Mouse (Mus musculus) G1E-ER4 (cell line): Measurements from ENCODE around the gene Gpx3. TPM values are rescaled to one million over a fixed set of nuclear protein-coding genes. Genes with fewer than 3 reads are reported as not detected.

ENCODE experiments used
- GATA1 ChIP-seq: IDR thresholded peaks from one replicate; pipeline ENCODE4 v1.8.0; 2012; ENCODE audit warnings: low read length, inconsistent platforms
- polyA plus RNA-seq: library from polyadenylated mRNA; stranded (reverse); fragments of >175 nt; gene quantifications from 2 replicates; pipeline ENCODE4 v1.2.3, GENCODE M21; 2012

The Gpx3 gene
- polyA plus RNA-seq, 1 experiment, result not detected

DNA sequence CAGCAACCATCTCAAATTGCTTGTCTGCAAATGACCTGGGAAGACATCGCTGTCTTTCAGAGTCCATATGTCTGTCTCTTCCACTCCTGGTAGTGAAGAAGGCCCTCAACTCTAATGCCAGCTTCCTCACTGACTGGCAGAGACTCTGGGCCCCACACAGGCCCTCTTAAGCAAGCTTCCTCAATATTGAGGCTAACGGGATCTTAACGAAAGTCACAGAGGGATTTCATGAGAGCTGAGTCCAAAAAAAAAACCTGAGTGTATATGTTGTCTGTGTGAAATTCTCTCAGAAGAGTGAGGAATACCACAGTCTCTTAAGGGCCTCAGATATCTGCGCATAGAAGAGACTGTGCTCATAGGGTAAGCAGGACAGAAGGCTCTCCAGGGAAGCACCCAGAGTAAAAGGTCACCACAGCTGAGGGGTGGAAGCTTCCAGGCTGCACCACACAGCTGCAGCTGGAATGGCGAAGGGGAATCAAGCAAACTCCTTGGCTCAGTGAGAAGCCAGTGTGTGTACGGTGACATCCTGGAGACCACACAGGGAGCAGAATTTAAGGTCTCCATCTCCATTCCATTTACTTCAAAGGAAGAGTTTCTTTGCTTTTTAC lies 18.8 kb downstream of the Gpx3 start:
- TF ChIP-seq GATA1, result no peak

GRCm38 (mm10) chr11:54921798-54922197 lies 19.5 kb downstream of the Gpx3 start:
- TF ChIP-seq GATA1, result no peak

DNA sequence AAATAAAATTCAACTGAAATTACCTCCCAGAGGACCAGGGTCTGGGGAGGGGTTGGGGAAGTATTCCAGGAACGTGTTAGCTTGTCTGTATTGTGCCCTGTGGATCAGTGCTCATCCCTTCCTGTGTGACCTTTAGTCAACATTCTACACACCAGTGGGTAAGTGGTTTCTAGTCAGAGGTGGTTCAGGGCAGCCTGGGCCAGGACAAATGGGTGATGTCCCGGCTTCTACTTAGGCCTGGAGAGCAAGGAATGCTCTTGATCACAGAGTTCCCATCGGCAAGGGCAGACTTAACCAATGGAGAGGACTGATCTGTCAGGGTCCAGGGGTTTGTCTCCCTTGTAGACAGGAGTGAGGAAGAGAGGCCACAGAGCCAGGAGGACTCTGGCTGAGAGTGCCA lies 20.2 kb downstream of the Gpx3 start:
- no peak for TF ChIP-seq GATA1

DNA sequence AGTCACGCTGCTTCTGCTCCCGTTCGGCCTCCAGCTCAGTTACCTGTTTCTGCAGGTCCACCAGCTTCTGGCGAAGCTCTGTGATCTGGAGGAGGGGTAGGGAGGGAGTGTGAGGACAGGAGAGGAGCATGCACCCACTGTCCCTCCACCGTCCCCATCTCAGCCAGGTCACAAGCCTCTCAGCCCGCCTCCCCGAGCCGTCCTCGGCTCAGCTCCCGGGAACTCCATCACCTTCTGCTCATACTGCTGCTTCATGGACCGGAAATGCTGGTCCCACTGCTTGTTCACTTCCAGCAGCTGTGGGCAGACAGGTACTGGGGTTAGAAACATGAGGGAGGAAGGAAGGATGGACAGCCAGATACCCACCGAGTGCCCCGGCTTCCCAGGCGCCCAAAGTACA lies 21.9 kb downstream of the Gpx3 start:
- TF ChIP-seq GATA1, result no peak

DNA sequence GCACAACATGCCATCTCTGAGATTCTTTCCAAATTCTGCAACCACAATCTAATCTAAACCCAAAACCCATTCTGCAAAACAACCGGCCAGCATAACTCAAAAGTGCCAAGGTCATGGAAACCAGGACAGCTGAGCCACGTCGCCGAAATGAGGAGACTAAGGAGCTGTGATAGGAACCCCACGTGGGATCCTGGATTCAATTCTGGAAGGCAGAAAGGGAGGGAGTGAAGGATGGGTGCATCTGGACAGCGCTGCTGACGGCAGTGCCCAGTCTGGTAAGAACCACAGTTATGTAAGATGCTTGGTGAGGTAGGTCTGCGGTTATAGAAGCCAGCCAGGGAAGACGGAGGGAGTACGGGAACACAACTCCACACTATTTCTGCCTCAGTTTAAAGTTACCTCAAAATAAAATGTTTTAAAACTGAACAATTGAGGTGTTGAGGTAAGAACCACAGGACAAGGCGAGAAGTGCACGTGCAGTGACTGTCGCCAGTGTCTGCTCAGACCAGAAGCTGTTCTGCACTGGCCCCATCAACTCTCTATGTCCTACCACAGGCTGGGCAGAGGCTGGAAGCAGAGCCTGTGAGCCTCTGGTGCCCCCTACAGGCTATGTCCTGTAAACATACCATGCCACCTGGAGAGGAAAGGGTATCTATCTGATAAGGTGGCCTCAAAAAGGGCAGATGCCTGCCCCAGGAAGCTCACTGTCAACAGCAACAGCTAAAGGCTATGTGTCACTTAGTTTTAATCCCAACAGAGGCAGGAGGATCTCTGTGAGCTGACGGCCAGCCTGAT lies 25.3 kb downstream of the Gpx3 start:
- no peak for TF ChIP-seq GATA1

DNA sequence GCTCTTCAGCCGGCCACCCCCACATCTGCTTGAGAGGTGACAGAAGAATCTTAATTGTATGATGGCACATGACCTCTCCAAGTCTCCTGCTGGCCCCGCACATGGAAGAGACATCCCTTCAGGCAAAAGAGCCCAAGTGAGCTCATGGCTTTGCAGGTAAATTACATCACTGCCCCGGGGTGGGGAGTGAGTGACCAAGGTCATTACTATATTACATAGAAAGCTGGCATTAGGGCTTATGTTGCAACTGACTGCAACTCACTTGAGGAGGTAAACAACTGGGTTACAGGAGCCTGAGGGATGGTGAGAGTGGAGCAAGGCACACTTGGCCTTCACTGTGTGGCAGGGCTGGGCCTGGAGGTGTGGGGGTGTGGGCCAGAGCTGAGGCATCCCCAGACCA lies 26.0 kb downstream of the Gpx3 start:
- no peak for TF ChIP-seq GATA1

GRCm38 (mm10) chr11:54928886-54929285 lies 26.6 kb downstream of the Gpx3 start:
- no peak for TF ChIP-seq GATA1

- no peak for TF ChIP-seq GATA1
Observed at GRCm38 (mm10) chr11:54929290-54929689, 27.0 kb downstream of the Gpx3 start.

DNA sequence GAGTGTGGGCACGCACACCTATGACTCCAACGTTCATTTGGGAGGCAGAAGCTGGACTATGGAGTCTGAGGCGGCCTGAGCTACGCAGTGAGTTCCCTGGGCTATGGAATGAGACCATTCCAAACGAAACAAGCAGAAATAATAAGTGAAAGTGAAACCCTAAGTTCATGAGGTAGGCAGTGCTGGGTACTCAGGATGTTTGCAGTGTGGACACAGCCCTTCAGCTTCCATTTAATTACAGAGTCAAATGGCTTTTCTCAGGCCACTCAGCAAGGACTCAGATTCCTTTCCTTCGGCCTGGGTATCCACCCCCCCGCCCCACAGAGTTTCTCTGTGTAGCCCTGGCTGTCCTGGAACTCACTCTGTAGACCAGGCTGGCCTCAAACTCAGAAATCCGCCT lies 27.5 kb downstream of the Gpx3 start:
- no peak for TF ChIP-seq GATA1

GRCm38 (mm10) chr11:54930318-54930979 lies 28.2 kb downstream of the Gpx3 start:
- no peak for TF ChIP-seq GATA1

DNA sequence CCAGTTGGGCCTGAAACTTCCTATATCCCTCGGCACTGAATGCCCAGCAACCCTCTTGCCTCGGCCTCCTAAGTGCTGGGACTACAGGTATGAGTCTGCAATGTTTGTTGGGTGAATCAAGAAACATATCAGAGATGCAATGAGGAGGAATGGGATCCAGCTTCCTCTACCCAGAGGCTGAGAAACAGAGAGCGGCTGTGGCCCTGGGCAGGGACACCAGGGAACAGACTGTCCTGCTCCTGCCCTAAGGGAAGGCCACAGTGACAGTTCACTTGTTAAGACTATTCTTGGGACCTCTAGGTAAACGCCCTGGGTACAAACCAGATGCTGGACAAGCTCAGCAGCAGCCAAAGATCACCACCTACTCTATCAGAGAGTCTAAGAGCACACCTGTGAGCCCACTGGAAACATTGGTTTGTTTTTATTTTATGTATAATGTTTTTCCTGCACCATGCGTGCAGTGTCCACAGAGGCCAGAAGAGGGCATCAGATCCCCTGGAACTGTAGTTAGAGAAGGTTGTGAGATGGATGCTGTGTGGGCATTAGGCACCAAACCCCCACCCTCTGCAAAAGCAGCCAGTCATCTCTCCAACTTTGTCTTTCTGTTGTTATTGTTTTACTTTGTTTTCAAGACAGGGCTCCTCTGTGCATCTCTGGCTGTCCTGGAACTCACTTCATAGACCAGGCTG lies 29.3 kb downstream of the Gpx3 start:
- TF ChIP-seq GATA1, result no peak

- TF ChIP-seq GATA1, result no peak
Observed at GRCm38 (mm10) chr11:54932540-54932939, 30.3 kb downstream of the Gpx3 start.

DNA sequence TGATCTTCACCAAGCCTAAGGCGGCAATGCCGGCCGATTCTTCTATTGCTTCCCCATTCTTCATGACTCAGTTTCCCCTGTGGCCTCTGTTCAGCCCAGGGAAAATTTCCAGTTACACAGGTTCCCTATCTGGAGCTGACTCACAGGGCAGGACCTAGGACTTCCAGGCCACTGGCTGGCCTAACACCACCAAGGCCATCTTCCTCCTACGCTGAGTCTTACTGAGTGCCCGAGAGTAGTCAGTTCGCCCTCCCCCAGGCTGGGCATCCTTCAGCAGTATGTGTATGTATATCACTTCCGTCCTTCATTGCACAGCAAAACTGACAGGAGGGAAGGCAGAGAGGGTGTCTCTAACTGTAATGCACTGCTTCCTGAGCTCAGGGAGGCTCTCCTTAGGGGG lies 31.9 kb downstream of the Gpx3 start:
- no peak for TF ChIP-seq GATA1

GRCm38 (mm10) chr11:54936035-54936770 lies 34.0 kb downstream of the Gpx3 start:
- TF ChIP-seq GATA1, result no peak

DNA sequence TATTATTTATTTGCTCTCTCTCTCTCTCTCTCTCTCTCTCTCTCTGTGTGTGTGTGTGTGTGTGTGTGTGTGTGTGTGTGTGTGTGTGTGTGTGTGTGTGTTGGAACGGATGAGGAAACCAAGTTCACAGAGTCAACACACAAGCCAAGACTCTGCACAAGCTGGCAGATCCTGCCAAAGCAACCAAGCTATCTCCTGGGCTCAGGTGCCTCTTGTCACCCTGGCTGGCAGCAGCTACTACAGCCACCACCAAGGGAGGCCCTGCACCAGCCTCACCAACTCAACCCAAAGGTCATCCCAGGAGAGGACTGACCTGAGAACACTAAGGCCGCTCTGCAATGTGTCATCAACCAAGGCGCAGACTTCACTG lies 34.5 kb downstream of the Gpx3 start:
- TF ChIP-seq GATA1, result no peak
